Mouse (Mus musculus) heart, embryonic 10.5 days (tissue): ENCODE measurements around the gene Gm20908. TPM values are rescaled to one million over a fixed set of nuclear protein-coding genes. Genes with fewer than 3 reads are reported as not detected.
"Not testable (repeated sequence)": the region's sequence is repeated elsewhere in the genome, so short reads cannot be mapped to it uniquely, and the experiment has no call there.

Experiments used
- DNase-seq: peaks from one replicate; pipeline ENCODE4 v3.0.0-alpha.2; 2017; ENCODE audit warnings: low spot score
- H3K27ac ChIP-seq: fragments of 300-500 bp; sonication (generic); 2 replicates; pipeline ENCODE4 v1.5.1; 2016; ENCODE audit warnings: mild to moderate bottlenecking
- H3K27me3 ChIP-seq: fragments of 300-500 bp; sonication (generic); 2 replicates; pipeline ENCODE4 v1.6.1; 2016; ENCODE audit warnings: mild to moderate bottlenecking; ENCODE audit not compliant: poor library complexity, insufficient read depth, severe bottlenecking
- H3K36me3 ChIP-seq: fragments of 300-500 bp; sonication (generic); 2 replicates; pipeline ENCODE4 v1.6.1; 2016; ENCODE audit warnings: mild to moderate bottlenecking, moderate library complexity
- H3K4me1 ChIP-seq: fragments of 300-500 bp; sonication (generic); 2 replicates; pipeline ENCODE4 v1.6.1; 2016; ENCODE audit warnings: mild to moderate bottlenecking
- H3K4me3 ChIP-seq: fragments of 300-500 bp; sonication (generic); 2 replicates; pipeline ENCODE4 v1.5.1; 2016; ENCODE audit warnings: mild to moderate bottlenecking, moderate library complexity
- H3K9me3 ChIP-seq: fragments of 300-500 bp; sonication (generic); 2 replicates; pipeline ENCODE4 v1.6.1; 2016; ENCODE audit warnings: mild to moderate bottlenecking, moderate library complexity
- WGBS: fragments of 180-500 bp; shearing (Covaris S2); methylation state at CpG from one replicate; pipeline ENCODE4 v1.1.7; 2016; 5-methylcytosine and 5-hydroxymethylcytosine counted together
- polyA plus RNA-seq: library from polyadenylated mRNA; unstranded; fragments of >200 nt; fragmentation: Nextera tagmentation; extraction: Ambion mirVana; gene quantifications from 2 replicates; pipeline ENCODE4 v1.2.1, GENCODE M21; 2016

The Gm20908 gene
- not detected in 2 replicates for polyA plus RNA-seq

- WGBS = no CpG with 5 or more reads among the region's 6 CpGs
- H3K36me3 ChIP-seq, H3K4me3 ChIP-seq, H3K27ac ChIP-seq, H3K4me1 ChIP-seq, H3K27me3 ChIP-seq, H3K9me3 ChIP-seq, DNase-seq: not testable (repeated sequence)
Measured at GRCm38 (mm10) chrY:64472966-64473365, at the start of gene Gm20908. TSS of gene Gm20908 (plus strand) at chrY:64473266.
